Mouse (Mus musculus) spleen, postnatal 4 days (tissue): ENCODE data around the gene Gm16181.

Experiments
- DNase-seq, 2 experiments: peaks; one replicate each; pipeline ENCODE4 v3.0.0; 2022; ENCODE audit warnings: low spot score in 2 of 2

Gene Gm16181

GRCm38 (mm10) chr17:35220156-35220952, at the start of gene Gm16181:
Gm16181 (plus strand) TSS chr17:35220834.
- DNase-seq = no peak

- no peak for DNase-seq
Observed at GRCm38 (mm10) chr17:35172445-35173234, 48.0 kb upstream of the Gm16181 start.

- DNase-seq = peak in 1 of 2 experiments; percentile 34
Observed at GRCm38 (mm10) chr17:35173329-35173728, 47.3 kb upstream of the Gm16181 start.

GRCm38 (mm10) chr17:35174201-35174977, 46.2 kb upstream of the Gm16181 start:
- no peak for DNase-seq

- DNase-seq = no peak
Observed at GRCm38 (mm10) chr17:35175382-35175781, 45.3 kb upstream of the Gm16181 start.

GRCm38 (mm10) chr17:35175968-35176367, 44.7 kb upstream of the Gm16181 start, which contains the start of gene Aif1:
Aif1 (minus strand) TSS chr17:35176068.
- no peak for DNase-seq

- DNase-seq = peak; percentile 75 to 90
Observed at GRCm38 (mm10) chr17:35178528-35178927, 42.1 kb upstream of the Gm16181 start.

- no peak for DNase-seq
Observed at GRCm38 (mm10) chr17:35180093-35180492, 40.5 kb upstream of the Gm16181 start.

GRCm38 (mm10) chr17:35185639-35186611, 34.7 kb upstream of the Gm16181 start:
- peak; percentile 81 to 87 for DNase-seq

GRCm38 (mm10) chr17:35186681-35187080, 34.0 kb upstream of the Gm16181 start:
- peak; percentile 64 to 75 for DNase-seq

GRCm38 (mm10) chr17:35187345-35187744, 33.3 kb upstream of the Gm16181 start:
- no peak for DNase-seq

- no peak for DNase-seq
Observed at GRCm38 (mm10) chr17:35187959-35188610, 32.5 kb upstream of the Gm16181 start, which contains the start of gene Lst1. Lst1 (minus strand) TSS chr17:35188439.

GRCm38 (mm10) chr17:35189186-35189585, 31.4 kb upstream of the Gm16181 start:
- DNase-seq = peak in 1 of 2 experiments; percentile 69

- peak in 1 of 2 experiments; percentile 75 for DNase-seq
Observed at GRCm38 (mm10) chr17:35190096-35190495, 30.5 kb upstream of the Gm16181 start.

- DNase-seq = no peak
Observed at GRCm38 (mm10) chr17:35191723-35192122, 28.9 kb upstream of the Gm16181 start.

- DNase-seq = no peak
Observed at GRCm38 (mm10) chr17:35192924-35193323, 27.7 kb upstream of the Gm16181 start.

GRCm38 (mm10) chr17:35193881-35194843, 26.5 kb upstream of the Gm16181 start, which contains the start of gene Ltb:
Ltb (plus strand) TSS chr17:35194439.
- peak; percentile 70 to 86 for DNase-seq

- peak in 1 of 2 experiments; percentile 72 for DNase-seq
Observed at GRCm38 (mm10) chr17:35194844-35195630, 25.6 kb upstream of the Gm16181 start.
